Mouse (Mus musculus) heart, adult 8-10 months (tissue): Measurements from ENCODE around the gene Tapbpl. TPM values are rescaled to one million over a fixed set of nuclear protein-coding genes. Genes with fewer than 3 reads are reported as not detected.
A peak's percentile ranks its signal among the peaks of the same experiment; 100 is the strongest.

ENCODE experiments used
- DNase-seq: peaks from one replicate; pipeline ENCODE4 v3.0.0; 2022; ENCODE audit warnings: low spot score
- microRNA-seq: library from miRNA; unstranded; fragments of <30 nt; microRNA quantifications from one replicate; pipeline ENCODE4 v1.2.0, GENCODE M21; 2022
- total RNA-seq, 4 experiments: library from RNA; stranded (reverse); gene quantifications; 2 replicates each; pipeline ENCODE4 v1.2.4; 2022

Gene Tapbpl
- total RNA-seq, 4 experiments from 2014 or later: 4.8 to 5.8 (median 5.4) TPM

DNA sequence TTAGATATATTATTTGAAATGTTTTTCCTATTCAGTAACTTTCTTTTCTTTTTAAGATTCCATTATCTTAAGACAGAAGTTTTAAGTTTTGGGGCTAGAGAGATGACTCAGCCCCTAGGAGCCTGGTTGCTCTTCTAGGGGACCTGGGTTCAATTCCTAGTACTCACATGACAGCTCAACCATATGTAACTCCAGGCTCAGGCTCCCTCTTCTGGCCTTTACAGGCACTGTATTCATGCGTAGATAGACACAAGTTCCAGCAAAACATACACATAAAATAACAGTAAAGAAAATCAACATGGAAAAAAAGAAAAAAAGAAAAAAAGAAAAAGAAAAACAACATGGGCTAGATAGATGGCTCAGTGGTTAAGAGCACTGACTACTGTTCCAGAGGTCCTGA is 21.2 kb downstream of the Tapbpl start:
- DNase-seq: no peak

DNA sequence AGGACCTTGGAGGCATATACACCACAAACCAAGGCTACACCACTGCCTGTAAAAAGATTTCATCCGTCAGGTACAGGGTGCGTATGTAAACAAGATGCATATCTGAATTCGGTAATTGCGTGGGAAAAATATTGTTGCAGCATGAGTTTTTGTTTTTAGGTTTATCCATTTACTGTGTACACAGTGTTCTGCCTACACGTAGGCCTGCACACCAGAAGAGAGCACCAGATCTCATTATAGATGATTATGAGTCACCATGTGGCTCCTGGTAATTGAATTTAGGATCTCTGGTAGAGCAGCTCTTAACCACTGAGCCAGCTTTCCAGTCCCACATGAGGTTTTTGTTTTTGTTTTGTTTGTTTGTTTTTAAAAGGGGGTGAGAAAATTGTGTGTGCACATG is 34.5 kb downstream of the Tapbpl start:
- DNase-seq: no peak

DNA sequence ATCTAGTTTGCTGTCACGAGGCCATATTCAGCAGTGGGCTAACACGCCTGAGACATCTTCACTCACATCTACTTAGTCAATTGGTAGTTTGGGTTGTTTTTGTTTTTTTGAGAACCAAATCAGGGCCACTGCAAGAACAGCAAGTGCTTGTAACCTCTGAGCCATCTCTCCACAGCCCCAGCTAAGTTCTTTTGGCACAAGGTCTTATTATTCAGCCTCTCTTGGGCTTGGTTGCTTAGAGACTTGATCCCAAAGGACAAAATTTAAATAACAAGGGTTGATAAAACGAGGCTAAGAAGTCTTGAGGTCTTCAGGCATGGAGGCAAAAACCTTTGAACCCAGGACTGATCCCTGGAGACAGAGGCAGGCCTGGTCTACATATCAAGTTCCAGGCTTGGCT is 35.4 kb downstream of the Tapbpl start:
- peak; percentile 26 for DNase-seq

DNA sequence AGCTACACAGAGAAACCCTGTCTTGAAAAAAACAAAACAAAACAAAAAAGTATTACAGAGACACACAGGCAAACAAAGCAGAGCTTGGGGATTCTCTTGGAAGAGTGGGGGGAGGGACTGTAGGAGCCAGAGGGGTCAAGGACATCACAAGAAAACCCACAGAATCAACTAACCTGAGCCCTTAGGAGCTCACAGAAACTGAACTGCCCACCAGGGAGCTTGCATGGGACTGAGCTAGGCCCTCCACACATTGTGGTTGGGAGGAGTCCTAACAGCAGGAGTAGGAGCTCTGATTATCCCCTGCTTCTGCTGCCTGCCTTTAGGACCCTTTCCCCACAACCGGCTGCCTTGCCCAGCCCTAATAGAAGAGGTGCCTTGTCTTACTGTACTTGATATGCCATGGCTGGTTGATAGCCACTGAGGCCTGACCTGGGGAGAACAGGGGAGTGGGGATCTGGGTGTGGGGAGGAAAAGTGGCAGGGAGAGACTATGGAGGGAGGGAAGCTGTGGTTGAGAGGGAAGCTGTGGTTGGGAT is 36.1 kb downstream of the Tapbpl start:
- no peak for DNase-seq

DNA sequence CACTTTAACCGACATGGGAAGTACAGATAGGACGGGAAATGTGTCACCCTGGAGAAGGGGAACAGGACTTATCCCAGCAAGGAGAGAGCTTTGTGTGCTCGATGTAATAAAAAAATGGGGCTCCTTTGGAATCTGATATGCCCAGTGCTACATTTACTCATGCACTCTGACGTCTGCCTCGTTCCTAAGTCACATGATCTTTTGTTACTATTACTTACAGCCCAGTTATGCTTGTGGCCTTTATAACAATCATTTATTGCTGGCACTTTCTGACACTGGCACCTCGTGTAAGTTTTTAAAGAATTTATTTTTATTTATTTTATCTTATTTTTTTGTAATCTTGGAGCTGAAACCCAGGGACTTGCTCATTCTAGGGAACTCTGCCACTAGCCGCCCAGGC is 38.3 kb downstream of the Tapbpl start:
- DNase-seq: no peak

DNA sequence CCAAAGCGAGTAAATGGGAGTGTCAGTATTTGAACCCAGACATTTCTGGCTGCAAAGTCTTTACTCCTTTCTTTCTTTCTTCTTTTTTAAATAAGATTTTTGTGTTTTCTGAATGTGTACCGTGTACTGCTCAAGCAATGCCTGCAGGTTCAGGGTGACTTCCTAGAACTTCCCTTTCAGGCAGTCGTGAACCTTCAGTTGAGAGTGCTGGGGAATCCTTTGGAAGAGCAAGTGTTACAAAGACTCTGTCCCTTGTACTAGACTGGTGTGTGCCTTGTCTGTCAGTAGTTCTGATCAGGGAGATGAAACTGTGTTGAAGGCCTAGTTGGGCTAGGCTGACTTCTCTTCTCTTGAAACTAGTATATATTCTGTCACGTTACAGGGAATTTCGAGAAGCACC is 38.8 kb downstream of the Tapbpl start:
- no peak for DNase-seq

DNA sequence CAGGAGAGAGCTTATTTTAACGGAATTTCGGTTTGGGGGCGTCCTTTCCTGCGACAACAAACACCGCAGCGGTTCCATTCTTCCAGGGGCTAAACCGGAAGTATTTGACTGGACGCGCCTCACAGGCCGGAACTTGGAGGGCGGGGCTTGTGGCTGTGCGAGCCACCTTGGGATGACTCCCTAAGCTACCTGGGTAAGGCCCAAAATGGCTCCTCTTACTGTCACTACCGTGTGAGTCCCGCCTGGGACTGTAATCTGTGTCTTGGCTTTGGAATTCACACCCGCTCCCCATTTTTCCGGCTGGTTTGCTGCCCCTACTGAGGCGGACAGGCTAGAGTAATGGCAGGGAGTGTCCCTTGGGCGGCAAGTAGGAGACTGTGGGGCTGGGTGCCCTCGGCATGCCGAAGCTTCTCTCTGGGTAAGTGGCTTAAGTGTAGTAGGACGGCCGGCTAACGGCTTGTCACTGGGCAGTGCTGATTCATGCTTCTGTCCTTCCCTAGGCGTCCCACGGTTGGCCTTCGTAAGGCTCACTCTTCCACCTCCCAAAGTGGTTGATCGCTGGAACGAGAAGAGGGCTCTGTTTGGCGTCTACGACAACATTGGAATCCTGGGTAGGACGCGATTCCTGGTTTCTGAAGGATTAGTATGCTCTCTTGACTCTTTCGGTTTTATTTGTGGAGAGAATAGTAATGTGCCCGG is 39.5 kb downstream of the Tapbpl start:
- peak; percentile 89 for DNase-seq

DNA sequence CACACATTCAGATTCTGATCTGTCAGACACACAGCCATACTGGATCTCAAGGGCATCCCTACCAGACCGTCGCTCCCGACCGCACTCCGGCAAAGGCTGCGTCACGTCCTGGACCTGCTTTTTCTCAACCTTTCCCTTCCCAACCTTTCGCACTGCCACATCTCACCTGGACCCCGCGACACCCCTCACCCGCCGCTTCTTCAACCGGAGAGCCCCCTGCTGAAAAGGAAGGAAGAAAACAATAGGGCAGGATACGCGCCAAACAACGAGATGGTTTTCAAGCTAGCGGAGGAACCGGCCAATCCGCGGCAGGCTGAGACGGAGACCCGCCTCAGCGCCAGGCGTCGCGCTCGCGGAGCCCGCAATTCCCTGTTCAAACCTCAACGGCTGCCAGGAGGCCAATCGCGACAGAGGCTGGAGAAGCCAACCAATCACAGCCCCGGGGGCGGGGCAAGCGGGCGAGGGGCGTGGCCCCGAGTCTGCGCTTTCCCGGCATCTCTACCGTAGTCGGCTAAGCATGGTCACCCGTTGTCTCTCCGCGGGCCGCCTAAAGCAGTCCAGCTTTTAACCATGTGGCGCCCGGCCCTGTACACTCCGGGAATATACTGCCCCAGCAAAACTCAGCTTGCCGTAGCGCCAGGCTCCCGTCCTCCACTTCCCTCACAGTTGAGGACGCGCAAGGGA is 40.2 kb downstream of the Tapbpl start, which contains the start of the genes Ncapd2 and Mrpl51:
Ncapd2 (minus strand) TSS at position 370 of the 684 bp plus-strand sequence.
Mrpl51 (plus strand) TSS at position 470 of the 684 bp plus-strand sequence.
- peak; percentile 95 for DNase-seq

DNA sequence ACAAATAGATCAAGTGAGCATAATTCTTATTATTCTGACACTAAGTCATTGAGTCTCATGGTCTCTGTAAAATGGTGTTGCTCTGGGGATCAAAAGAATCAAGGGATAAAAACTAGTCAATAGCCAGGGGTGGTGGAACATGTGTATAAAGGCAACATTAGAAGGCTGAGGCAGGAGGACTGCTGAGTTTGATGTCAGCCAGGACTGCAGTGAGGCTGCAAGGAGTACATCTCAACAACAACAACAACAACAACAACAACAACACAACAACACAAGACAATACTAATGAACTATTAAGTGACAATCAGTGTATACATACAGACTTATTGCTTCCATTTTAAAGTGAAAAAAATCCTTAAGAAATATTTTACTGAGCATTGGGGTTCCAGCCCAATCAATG is 40.8 kb downstream of the Tapbpl start:
- DNase-seq: no peak

DNA sequence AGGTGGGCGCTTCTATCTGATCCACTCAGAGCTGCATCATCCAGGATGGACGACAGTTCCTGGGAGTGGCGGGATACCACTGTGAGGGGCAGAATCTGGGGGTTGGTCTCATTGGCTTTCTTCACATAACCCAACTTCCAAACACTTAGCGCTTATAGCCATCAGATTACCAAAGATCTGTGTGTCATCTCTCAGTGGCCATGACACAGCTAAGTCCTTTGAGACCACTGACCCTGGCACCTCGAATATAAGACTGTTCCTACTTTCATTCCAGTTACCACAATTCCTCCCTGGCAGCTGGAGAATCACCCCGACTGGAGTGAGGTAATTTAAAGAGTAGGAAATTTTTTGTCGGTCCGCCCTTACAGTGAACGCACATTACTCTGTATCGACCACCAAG is 45.5 kb downstream of the Tapbpl start:
- no peak for DNase-seq

DNA sequence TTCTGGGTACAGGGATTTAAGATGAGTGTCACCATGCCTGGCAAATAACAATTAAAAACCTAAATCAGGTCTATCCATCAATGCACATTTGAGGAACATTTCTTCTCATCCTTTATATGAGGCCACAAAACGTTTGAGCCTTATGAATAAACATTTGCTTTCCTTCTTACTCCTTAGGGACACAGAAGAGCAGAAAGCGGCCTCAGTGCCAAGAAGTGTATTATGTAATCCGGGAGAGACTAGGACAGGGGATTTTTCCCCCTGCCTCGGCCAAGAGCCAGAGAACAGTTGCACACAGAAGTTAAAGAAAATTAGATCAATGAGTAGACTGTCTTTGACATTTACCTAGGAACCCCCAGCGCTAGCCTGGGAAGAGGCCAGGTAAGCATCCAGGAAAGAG is 49.5 kb downstream of the Tapbpl start:
- DNase-seq: no peak

DNA sequence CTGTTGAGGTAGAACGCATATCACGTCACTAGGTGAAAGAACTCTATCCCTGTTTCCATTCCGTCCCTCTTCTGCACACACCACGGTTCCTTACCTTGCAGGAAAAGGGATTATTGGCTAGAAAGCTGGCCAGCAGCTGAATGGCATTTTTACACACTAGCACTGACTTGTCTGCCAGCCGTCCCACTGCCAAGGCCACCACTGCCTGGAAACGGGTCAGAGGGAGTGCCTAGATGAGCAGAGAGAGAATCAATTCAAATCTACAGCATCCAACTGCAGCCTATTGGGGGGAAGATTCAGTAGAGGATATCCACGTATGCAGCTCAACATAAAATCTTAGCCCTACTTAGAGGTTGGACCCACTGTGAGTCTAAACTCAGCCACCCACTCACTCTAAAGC is 52.1 kb downstream of the Tapbpl start:
- DNase-seq: no peak

DNA sequence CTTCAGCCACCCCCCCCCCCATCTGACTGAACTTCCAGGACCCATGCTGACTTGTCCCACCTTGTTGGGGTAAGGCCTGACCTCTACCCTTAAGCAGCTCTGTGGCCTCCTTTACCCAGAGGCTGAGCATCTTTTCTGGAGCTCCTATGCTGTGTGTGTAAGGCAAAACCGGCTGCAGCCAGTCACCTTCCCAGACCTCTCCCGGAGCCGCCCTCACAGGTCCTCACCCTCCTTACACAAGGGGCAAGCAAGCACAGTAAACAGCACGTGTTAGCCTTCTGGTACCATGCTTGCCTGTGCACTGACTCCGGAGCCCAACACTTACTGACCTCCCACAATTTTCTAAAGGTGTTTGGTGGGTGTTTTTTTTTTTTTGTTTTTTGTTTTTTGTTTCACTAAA is 56.2 kb downstream of the Tapbpl start:
- no peak for DNase-seq

Small RNA genes within 50 kb of the gene (microRNA-seq; reads per million reads assigned to microRNA genes)
- 3.4 reads per million, percentile 6 among the genes with 10 or more reads in this experiment for gene Mir3098
- not detected for gene Mir8113

Other genes with a start within 250 kb of the Tapbpl start
- gene Pianp, start 235.2 kb downstream of the Tapbpl start, total RNA-seq: 1 to 10 TPM in 1 of 4 experiments, under 1 TPM in 3; 0.31 to 2.7 (median 0.41) TPM
- gene Zfp384, start 222.7 kb downstream of the Tapbpl start, total RNA-seq: 10 to 100 TPM; 21.0 to 24.4 (median 23.6) TPM
- 10 to 100 TPM; 24.7 to 27.7 (median 25.1) TPM for gene Ing4, start 192.1 kb downstream of the Tapbpl start, total RNA-seq
- 1 to 10 TPM; 1.5 to 2.6 (median 2.2) TPM for gene Acrbp, start 182.2 kb downstream of the Tapbpl start, total RNA-seq
- 1 to 10 TPM in 1 of 4 experiments, not detected in 3; 1.6 TPM for gene Lpar5, start 163.9 kb downstream of the Tapbpl start, total RNA-seq
- 100 to 1,000 TPM; 100 to 126 (median 113) TPM for gene Chd4, start 135.9 kb downstream of the Tapbpl start, total RNA-seq
- 10 to 100 TPM; 16.5 to 21.5 (median 20.3) TPM for gene Nop2, start 100.0 kb downstream of the Tapbpl start, total RNA-seq
- 10 to 100 TPM in 2 of 4 experiments, 1 to 10 TPM in 2; 5.2 to 11.9 (median 9.4) TPM for gene Iffo1, start 86.6 kb downstream of the Tapbpl start, total RNA-seq
- gene Gapdh, start 65.4 kb downstream of the Tapbpl start, total RNA-seq: 1,000 to 10,000 TPM; 4,410 to 5,784 (median 5,238) TPM
- gene Ncapd2, start 40.2 kb downstream of the Tapbpl start, total RNA-seq: 10 to 100 TPM; 14.3 to 18.7 (median 15.6) TPM
- gene Mrpl51, start 40.1 kb downstream of the Tapbpl start, total RNA-seq: 100 to 1,000 TPM; 313 to 324 (median 318) TPM
- gene Vamp1, start 16.3 kb downstream of the Tapbpl start, total RNA-seq: 1 to 10 TPM; 5.2 to 7.7 (median 6.5) TPM
- gene Cd27, start 5.2 kb upstream of the Tapbpl start, total RNA-seq: under 1 TPM in 3 of 4 experiments, not detected in 1; 0.22 to 0.84 (median 0.43) TPM
- not detected for gene Tuba3a, start 54.2 kb upstream of the Tapbpl start, total RNA-seq
- gene Ltbr, start 82.0 kb upstream of the Tapbpl start, total RNA-seq: 10 to 100 TPM; 24.4 to 26.2 (median 25.5) TPM
- under 1 TPM; 0.46 to 0.80 (median 0.58) TPM for gene Scnn1a, start 88.8 kb upstream of the Tapbpl start, total RNA-seq
- 10 to 100 TPM; 50.4 to 54.8 (median 52.8) TPM for gene Tnfrsf1a, start 117.5 kb upstream of the Tapbpl start, total RNA-seq
- gene Plekhg6, start 148.9 kb upstream of the Tapbpl start, total RNA-seq: under 1 TPM in 2 of 4 experiments, not detected in 2; 0.06 to 0.09 TPM